Mouse (Mus musculus) G1E-ER4 (cell line): ENCODE results near the gene Wnt10b. TPM values are rescaled to one million over a fixed set of nuclear protein-coding genes. Genes with fewer than 3 reads are reported as not detected.

Experiments used
- GATA1 ChIP-seq: IDR thresholded peaks from one replicate; pipeline ENCODE4 v1.8.0; 2012; ENCODE audit warnings: low read length, inconsistent platforms
- polyA plus RNA-seq: library from polyadenylated mRNA; stranded (reverse); fragments of >175 nt; gene quantifications from 2 replicates; pipeline ENCODE4 v1.2.3, GENCODE M21; 2012

The Wnt10b gene
- polyA plus RNA-seq, 1 experiment = not detected

GRCm38 (mm10) chr15:98802926-98803325, 25.0 kb upstream of the Wnt10b start:
- TF ChIP-seq GATA1 = no peak

- TF ChIP-seq GATA1 = no peak
Observed at GRCm38 (mm10) chr15:98799396-98799795, 21.4 kb upstream of the Wnt10b start.

GRCm38 (mm10) chr15:98798903-98799302, 21.0 kb upstream of the Wnt10b start:
- no peak for TF ChIP-seq GATA1

GRCm38 (mm10) chr15:98797835-98798492, 20.0 kb upstream of the Wnt10b start:
- TF ChIP-seq GATA1 = no peak

GRCm38 (mm10) chr15:98796803-98797595, 19.0 kb upstream of the Wnt10b start:
- TF ChIP-seq GATA1 = no peak

- TF ChIP-seq GATA1 = no peak
Observed at GRCm38 (mm10) chr15:98793141-98793698, 15.3 kb upstream of the Wnt10b start.

GRCm38 (mm10) chr15:98792233-98793020, 14.5 kb upstream of the Wnt10b start:
- TF ChIP-seq GATA1 = no peak

GRCm38 (mm10) chr15:98791771-98792170, 13.8 kb upstream of the Wnt10b start:
- TF ChIP-seq GATA1 = no peak

GRCm38 (mm10) chr15:98791221-98791620, 13.3 kb upstream of the Wnt10b start:
- TF ChIP-seq GATA1 = no peak

- no peak for TF ChIP-seq GATA1
Observed at GRCm38 (mm10) chr15:98790761-98791160, 12.8 kb upstream of the Wnt10b start.

GRCm38 (mm10) chr15:98789661-98790535, 11.9 kb upstream of the Wnt10b start, which contains the start of gene Wnt1:
Wnt1 (plus strand) TSS chr15:98789857.
- TF ChIP-seq GATA1 = no peak

- TF ChIP-seq GATA1 = no peak
Observed at GRCm38 (mm10) chr15:98788972-98789660, 11.2 kb upstream of the Wnt10b start.

- TF ChIP-seq GATA1 = no peak
Observed at GRCm38 (mm10) chr15:98787930-98788329, 10.0 kb upstream of the Wnt10b start.

GRCm38 (mm10) chr15:98785744-98786143, 7.8 kb upstream of the Wnt10b start:
- TF ChIP-seq GATA1 = no peak
